Mouse (Mus musculus) liver, adult 2 months (tissue): ENCODE measurements around the gene Cemip2.

Experiments used
- CTCF ChIP-seq: fragments of 200-500 bp; IDR thresholded peaks from 2 replicates; pipeline ENCODE4 v1.5.1; 2011; ENCODE audit warnings: low read depth, low read length, control low read depth
- POLR2A ChIP-seq: fragments of 200-500 bp; IDR thresholded peaks from 2 replicates; pipeline ENCODE4 v1.6.1; 2011; ENCODE audit warnings: low read length, control low read depth; ENCODE audit not compliant: insufficient read depth; ENCODE audit errors: extremely low read depth

DNA sequence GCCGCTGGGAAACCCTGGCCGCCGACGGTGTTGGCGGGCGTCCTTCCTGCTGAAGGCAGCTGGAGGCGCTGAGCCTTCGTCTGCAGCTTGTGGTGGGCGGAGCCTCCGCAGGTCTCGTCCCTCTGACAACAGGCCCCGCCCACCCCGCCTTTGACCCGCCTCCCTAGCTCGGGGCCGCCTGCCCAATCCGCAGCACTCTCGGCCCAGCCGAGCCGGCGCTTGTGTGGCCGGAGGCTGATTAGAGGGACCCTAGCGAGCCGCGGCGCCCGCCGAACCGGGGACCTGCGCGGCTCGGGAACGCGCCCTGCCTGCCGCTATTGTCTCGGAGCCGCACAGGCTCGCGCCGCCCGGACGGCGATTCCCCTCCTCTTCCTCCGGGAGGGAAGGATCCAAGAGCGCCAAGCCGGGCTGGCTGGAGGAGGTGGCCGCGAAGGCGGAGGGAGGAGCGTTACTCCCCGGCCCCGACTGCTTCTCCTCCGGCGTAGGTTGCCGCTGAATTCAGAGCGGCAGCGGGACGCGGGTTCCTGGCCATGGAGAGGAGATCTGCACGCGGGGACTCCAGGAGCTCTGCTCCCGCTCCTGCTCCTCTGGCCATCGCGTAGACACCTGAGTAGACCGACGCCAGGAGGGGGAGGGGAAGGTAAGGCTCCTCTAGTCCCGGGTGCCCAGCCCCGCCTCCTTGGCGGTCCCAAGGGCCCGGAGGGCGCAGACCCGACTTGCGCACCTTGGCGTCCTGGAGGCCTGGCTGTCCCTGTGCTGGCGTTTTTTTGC lies at the start of gene Cemip2:
- peak; percentile 76 for TF ChIP-seq CTCF
- peak; percentile 92 for TF ChIP-seq POLR2A
